18 mouse cellular contexts compared by ENCODE assay signal in the genomic region with DNA sequence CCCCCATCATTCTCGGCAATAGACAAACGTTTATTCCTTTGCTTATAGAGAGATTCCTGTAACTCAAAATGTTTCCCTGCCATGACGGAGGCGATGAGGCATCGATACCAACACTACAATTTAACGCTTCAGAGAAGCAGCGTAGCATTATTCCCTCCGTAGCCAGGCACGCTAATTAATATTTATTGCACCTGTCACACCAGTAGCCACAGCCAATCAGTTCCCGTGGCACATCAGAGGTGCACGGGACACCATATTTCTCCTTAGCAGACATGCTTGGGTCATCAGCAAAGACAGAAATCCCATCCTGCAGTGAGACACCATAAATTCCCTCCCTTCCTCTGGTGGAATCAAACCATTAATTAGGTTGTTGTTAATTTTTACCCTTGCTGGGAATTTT.
DNase-seq lines count a peak whose midpoint lies in the region; ATAC-seq and TF ChIP-seq lines count a peak whose summit lies in the region.
"Had no signal": no experiment of that assay in that cellular context is flagged by ENCODE, and none has a peak within 500 bp of the region (broad histone marks: within the 10 kb centered on the region; RNA-seq: fewer than 3 reads in every experiment).

No protein-coding gene starts in this region.

- no peak overlapping the region for H3K9ac ChIP-seq in kidney, postnatal 0 days (ENCODE audit: low read depth, low read length)
- H3K9ac ChIP-seq in hindbrain, embryonic 13.5 days, result no peak overlapping the region
- no peak overlapping the region for H3K9ac ChIP-seq in neural tube, embryonic 14.5 days (replicated peaks; ENCODE audit: low read depth, low read length)
- H3K9ac ChIP-seq: forebrain, embryonic 15.5 days; limb, embryonic 13.5 days; liver, embryonic 14.5 days; lung, embryonic 15.5 days had no signal

- no peak overlapping the region for H3K27ac ChIP-seq in kidney, postnatal 0 days
- peak overlapping the region; percentile 69 for H3K27ac ChIP-seq in hindbrain, embryonic 13.5 days
- H3K27ac ChIP-seq in neural tube, embryonic 14.5 days (ENCODE audit: low read depth, low read length), result no peak overlapping the region; the same call in 1 of the 2 replicates
- H3K27ac ChIP-seq: forebrain, embryonic 15.5 days; limb, embryonic 13.5 days; liver, embryonic 14.5 days; lung, embryonic 15.5 days; macrophage; stomach, postnatal 0 days had no signal

- H3K4me3 ChIP-seq in kidney, postnatal 0 days (replicated peaks; ENCODE audit: low read depth, low read length), result no peak overlapping the region
- no peak overlapping the region for H3K4me3 ChIP-seq in hindbrain, embryonic 13.5 days
- no peak overlapping the region for H3K4me3 ChIP-seq in neural tube, embryonic 14.5 days (ENCODE audit: low read depth, low read length)
- H3K4me3 ChIP-seq: forebrain, embryonic 15.5 days; limb, embryonic 13.5 days; lung, embryonic 15.5 days had no signal

- H3K9me3 ChIP-seq in kidney, postnatal 0 days (replicated peaks; ENCODE audit: low read length), result no peaks in the 10 kb centered on the region
- no peaks in the 10 kb centered on the region for H3K9me3 ChIP-seq in hindbrain, embryonic 13.5 days
- no peaks in the 10 kb centered on the region for H3K9me3 ChIP-seq in neural tube, embryonic 14.5 days (ENCODE audit: control insufficient read depth, low read length)
- H3K9me3 ChIP-seq: forebrain, embryonic 15.5 days; limb, embryonic 13.5 days; lung, embryonic 15.5 days had no signal

- peak; percentile 29 for DNase-seq in kidney, postnatal 0 days (ENCODE audit: low spot score)
- no peak for DNase-seq in kidney, postnatal 10 days
- peak; percentile 42 for DNase-seq in mesoderm, embryonic 11.5 days (ENCODE audit: low read depth, low spot score)
- DNase-seq in spleen, adult 12 weeks (ENCODE audit: low spot score), result no peak
- no peak for DNase-seq in ovary, postnatal 36 days (ENCODE audit: low spot score)
- DNase-seq: adrenal gland, postnatal 10 days; cerebellum, adult 9-11 months; gastrocnemius, postnatal 25 days; kidney, adult 11 months; right cerebral cortex, postnatal 4 days had no signal

- no peaks in the 10 kb centered on the region for H3K27me3 ChIP-seq in kidney, postnatal 0 days (ENCODE audit: insufficient read depth, low read length)
- no peaks in the 10 kb centered on the region for H3K27me3 ChIP-seq in hindbrain, embryonic 13.5 days
- no peaks in the 10 kb centered on the region for H3K27me3 ChIP-seq in neural tube, embryonic 14.5 days (ENCODE audit: control insufficient read depth, insufficient read depth, low read length)
- H3K27me3 ChIP-seq: forebrain, embryonic 15.5 days; limb, embryonic 13.5 days; lung, embryonic 15.5 days had no signal

- no peak; the same call in 1 of the 2 replicates for ATAC-seq in kidney, postnatal 0 days (replicated peaks; ENCODE audit: low FRiP score, low read depth)
- ATAC-seq in hindbrain, embryonic 13.5 days (ENCODE audit: low FRiP score), result peak; percentile 80; the same call in 1 of the 2 replicates
- peak; percentile 80; the same call in 1 of the 2 replicates for ATAC-seq in neural tube, embryonic 14.5 days (ENCODE audit: low read depth)
- ATAC-seq: forebrain, embryonic 15.5 days had no signal

- TF ChIP-seq CTCF in kidney, postnatal 0 days (IDR thresholded peaks at IDR 0.05; ENCODE audit: low read depth), result no peak

- H3K4me1 ChIP-seq in kidney, postnatal 0 days (replicated peaks; ENCODE audit: insufficient read depth, low read length), result no peaks in the 10 kb centered on the region
- H3K4me1 ChIP-seq in hindbrain, embryonic 13.5 days (replicated peaks), result peaks cover 22% of the 10 kb centered on the region
- peaks cover 4% of the 10 kb centered on the region; the same call in 1 of the 2 replicates for H3K4me1 ChIP-seq in neural tube, embryonic 14.5 days (ENCODE audit: control insufficient read depth, insufficient read depth, low read length)
- H3K4me1 ChIP-seq: lung, embryonic 15.5 days had no signal

- H3K36me3 ChIP-seq in kidney, postnatal 0 days (ENCODE audit: insufficient read depth, low read length), result no peaks in the 10 kb centered on the region
- no peaks in the 10 kb centered on the region for H3K36me3 ChIP-seq in hindbrain, embryonic 13.5 days
- H3K36me3 ChIP-seq in neural tube, embryonic 14.5 days (ENCODE audit: control insufficient read depth, insufficient read depth, low read length), result no peaks in the 10 kb centered on the region
- H3K36me3 ChIP-seq: forebrain, embryonic 15.5 days; limb, embryonic 13.5 days; lung, embryonic 15.5 days had no signal

- H3K4me2 ChIP-seq in kidney, postnatal 0 days (ENCODE audit: low read length), result peak overlapping the region; percentile 34
- H3K4me2 ChIP-seq in hindbrain, embryonic 13.5 days, result peak overlapping the region; percentile 34
- H3K4me2 ChIP-seq in neural tube, embryonic 14.5 days (ENCODE audit: low read depth, low read length), result peak overlapping the region; percentile 36; the same call in 1 of the 2 replicates
- H3K4me2 ChIP-seq: forebrain, embryonic 15.5 days; limb, embryonic 13.5 days; lung, embryonic 15.5 days had no signal

- 31% methylated on average over 11 of the region's 11 CpGs for WGBS in kidney, postnatal 0 days
- WGBS in hindbrain, embryonic 13.5 days, result 40% methylated on average over 11 of the region's 11 CpGs
- 16% methylated on average over 11 of the region's 11 CpGs for WGBS in neural tube, embryonic 14.5 days

Comparison
In these comparisons a context has a peak if more than half of its experiments do, and no peak if none do; other contexts are left out.
1. DNase-seq: peak in kidney, postnatal 0 days (single experiment) and mesoderm, embryonic 11.5 days (single experiment); none in kidney, postnatal 10 days (single experiment), spleen, adult 12 weeks (single experiment) and ovary, postnatal 36 days (single experiment).
2. Peak in every context shown above with its lines, with median percentiles within 50 percentile points of each other: H3K4me2 ChIP-seq.